In genomic region chr6:54038866-54039265, GRCm38 (mm10) we compare ENCODE assay signal across 8 mouse cellular contexts. TPM values are rescaled to one million over a fixed set of nuclear protein-coding genes. Genes with fewer than 3 reads are reported as not detected.
DNase-seq lines count a peak whose midpoint lies in the region; ATAC-seq lines count a peak whose summit lies in the region.

No protein-coding gene starts in this region.

- H3K9ac ChIP-seq in neural tube, embryonic 11.5 days (ENCODE audit: low read length) = peak overlapping the region; percentile 90
- no peak overlapping the region; the same call in 1 of the 2 replicates for H3K9ac ChIP-seq in liver, embryonic 11.5 days (ENCODE audit: low read depth, low read length)
- H3K9ac ChIP-seq in stomach, embryonic 16.5 days (ENCODE audit: low read length) = peak overlapping the region; percentile 76

- peak; percentile 65 for DNase-seq in cerebellum, adult 9-10 months
- DNase-seq in cerebellum, adult 11 months = no peak
- peak; percentile 39 for DNase-seq in neural tube, embryonic 11.5 days (ENCODE audit: low spot score)
- DNase-seq in neural tube, embryonic 10.5 days (ENCODE audit: extremely low spot score, low spot score) = no peak
- DNase-seq in liver, embryonic 11.5 days (ENCODE audit: low spot score) = no peak
- DNase-seq in gastrocnemius, adult 18-20 months (ENCODE audit: low spot score) = no peak

- H3K27ac ChIP-seq in neural tube, embryonic 11.5 days (ENCODE audit: low read depth, low read length) = peak overlapping the region; percentile 87
- no peak overlapping the region for H3K27ac ChIP-seq in liver, embryonic 11.5 days (ENCODE audit: low read depth, low read length)
- H3K27ac ChIP-seq in stomach, embryonic 16.5 days (ENCODE audit: low read length) = no peak overlapping the region; the same call in 1 of the 2 replicates

- peak overlapping the region; percentile 46 for H3K4me3 ChIP-seq in neural tube, embryonic 11.5 days (ENCODE audit: low read depth, low read length)
- H3K4me3 ChIP-seq in liver, embryonic 11.5 days (ENCODE audit: low read depth, low read length) = peak overlapping the region; percentile 52
- peak overlapping the region; percentile 64 for H3K4me3 ChIP-seq in stomach, embryonic 16.5 days (replicated peaks; ENCODE audit: low read length)

- ATAC-seq in neural tube, embryonic 11.5 days (ENCODE audit: insufficient read depth, low FRiP score, low TSS enrichment) = no peak
- ATAC-seq in liver, embryonic 11.5 days (replicated peaks; ENCODE audit: low FRiP score) = no peak
- no peak for ATAC-seq in stomach, embryonic 16.5 days (ENCODE audit: insufficient read depth, low FRiP score)
- ATAC-seq in cerebellum, adult (ENCODE audit: insufficient number of reproducible peaks, low FRiP score, low TSS enrichment) = no peak

- H3K4me1 ChIP-seq in neural tube, embryonic 11.5 days (ENCODE audit: control insufficient read depth, insufficient read depth, low read length) = no peaks in the 10 kb centered on the region; the same call in 1 of the 2 replicates
- H3K4me1 ChIP-seq in liver, embryonic 11.5 days (replicated peaks; ENCODE audit: control insufficient read depth, insufficient read depth, low read length) = no peaks in the 10 kb centered on the region
- H3K4me1 ChIP-seq in stomach, embryonic 16.5 days (ENCODE audit: control insufficient read depth, insufficient read depth, low read length) = peaks cover 11% of the 10 kb centered on the region; the same call in 1 of the 2 replicates

- no peaks in the 10 kb centered on the region for H3K36me3 ChIP-seq in neural tube, embryonic 11.5 days (ENCODE audit: control insufficient read depth, insufficient read depth, low read length)
- H3K36me3 ChIP-seq in liver, embryonic 11.5 days (ENCODE audit: control insufficient read depth, insufficient read depth, low read length) = no peaks in the 10 kb centered on the region
- H3K36me3 ChIP-seq in stomach, embryonic 16.5 days (ENCODE audit: control insufficient read depth, insufficient read depth, low read length) = no peaks in the 10 kb centered on the region

- no peaks in the 10 kb centered on the region for H3K9me3 ChIP-seq in neural tube, embryonic 11.5 days (ENCODE audit: control insufficient read depth, low read length)
- H3K9me3 ChIP-seq in liver, embryonic 11.5 days (ENCODE audit: control insufficient read depth, low read length) = no peaks in the 10 kb centered on the region
- no peaks in the 10 kb centered on the region for H3K9me3 ChIP-seq in stomach, embryonic 16.5 days (replicated peaks; ENCODE audit: control insufficient read depth, low read length)

- H3K27me3 ChIP-seq in neural tube, embryonic 11.5 days (ENCODE audit: control insufficient read depth, insufficient read depth, low read length) = peaks cover 20% of the 10 kb centered on the region
- peaks cover 53% of the 10 kb centered on the region for H3K27me3 ChIP-seq in liver, embryonic 11.5 days (replicated peaks; ENCODE audit: control insufficient read depth, insufficient read depth, low read length)
- no peaks in the 10 kb centered on the region; the same call in 1 of the 2 replicates for H3K27me3 ChIP-seq in stomach, embryonic 16.5 days (ENCODE audit: control insufficient read depth, insufficient read depth, low read length)

- WGBS in neural tube, embryonic 11.5 days = 7% methylated on average over 10 of the region's 10 CpGs
- WGBS in liver, embryonic 11.5 days = 16% methylated on average over 10 of the region's 10 CpGs
- WGBS in stomach, embryonic 16.5 days = 18% methylated on average over 10 of the region's 10 CpGs

- peak overlapping the region; percentile 91 for H3K4me2 ChIP-seq in neural tube, embryonic 11.5 days (ENCODE audit: low read depth)
- peak overlapping the region; percentile 77 for H3K4me2 ChIP-seq in liver, embryonic 11.5 days
- H3K4me2 ChIP-seq in stomach, embryonic 16.5 days (ENCODE audit: low read depth, low read length) = peak overlapping the region; percentile 77

RNA-seq across cellular contexts. Expression of gene Chn2, which starts 0.5 kb away (rescaled TPM):
- 22.2 and 24.2 TPM in 2 replicates for polyA plus RNA-seq in neural tube, embryonic 11.5 days (2014; fragmentation: Nextera tagmentation; extraction: Ambion mirVana)
- 5.5 and 6.6 TPM in 2 replicates for polyA plus RNA-seq in liver, embryonic 11.5 days (2014; fragmentation: Nextera tagmentation; extraction: Ambion mirVana)
- 16.2 and 17.8 TPM in 2 replicates for polyA plus RNA-seq in stomach, embryonic 16.5 days (2015; fragmentation: Nextera tagmentation; extraction: Ambion mirVana)
- total RNA-seq in gastrocnemius, adult 18-20 months (2021) = under 1 TPM; 0.69 to 0.73 TPM

Comparison
In these comparisons a context has a peak if more than half of its experiments do, and no peak if none do; other contexts are left out.
1. DNase-seq: peak in cerebellum, adult 9-10 months (single experiment) and neural tube, embryonic 11.5 days (single experiment); none in cerebellum, adult 11 months (single experiment), neural tube, embryonic 10.5 days (single experiment), liver, embryonic 11.5 days (single experiment) and gastrocnemius, adult 18-20 months (single experiment).
2. Peak in every context shown above with its lines, with median percentiles within 50 percentile points of each other: H3K4me2 ChIP-seq and H3K4me3 ChIP-seq.